Mouse (Mus musculus) C2C12 (cell line): ENCODE data around the gene Tmem236.

Experiments used
- CEBPB ChIP-seq: IDR thresholded peaks from one replicate; pipeline ENCODE4 v1.6.1; 2011; ENCODE audit warnings: low read depth, mild to moderate bottlenecking, control low read depth, moderate library complexity
- CTCF ChIP-seq: IDR thresholded peaks from one replicate; pipeline ENCODE4 v1.5.1; 2011; ENCODE audit not compliant: control insufficient read depth, insufficient read depth, insufficient read length
- FOSL1 ChIP-seq: IDR thresholded peaks from one replicate; pipeline ENCODE4 v1.8.0; 2011; ENCODE audit warnings: mild to moderate bottlenecking, low read length; ENCODE audit not compliant: poor library complexity, insufficient read depth, severe bottlenecking
- MAX ChIP-seq: IDR thresholded peaks from one replicate; pipeline ENCODE4 v1.6.1; 2011; ENCODE audit warnings: mild to moderate bottlenecking, control low read depth
- MYOD1 ChIP-seq: IDR thresholded peaks from one replicate; pipeline ENCODE4 v1.6.1; 2011; ENCODE audit warnings: low read depth; ENCODE audit not compliant: control insufficient read depth, insufficient read length
- MYOG ChIP-seq: IDR thresholded peaks from one replicate; pipeline ENCODE4 v1.6.1; 2011; ENCODE audit not compliant: control insufficient read depth, insufficient read length; ENCODE audit errors: extremely low read depth
- USF1 ChIP-seq: IDR thresholded peaks from one replicate; pipeline ENCODE4 v1.6.1; 2011; ENCODE audit warnings: low read depth, mild to moderate bottlenecking, control low read depth, moderate library complexity

GRCm38 (mm10) chr2:14167721-14168120, 6.6 kb upstream of the Tmem236 start:
- TF ChIP-seq MAX (no peak), CTCF (no peak), CEBPB (no peak), USF1 (no peak), MYOG (no peak), FOSL1 (no peak), MYOD1 (no peak)
